Mouse (Mus musculus): ENCODE results near the gene Polm. TPM values are rescaled to one million over a fixed set of nuclear protein-coding genes. Genes with fewer than 3 reads are reported as not detected.

The Polm gene
- polyA plus RNA-seq, 1 experiment, result 0.13 TPM

DNA sequence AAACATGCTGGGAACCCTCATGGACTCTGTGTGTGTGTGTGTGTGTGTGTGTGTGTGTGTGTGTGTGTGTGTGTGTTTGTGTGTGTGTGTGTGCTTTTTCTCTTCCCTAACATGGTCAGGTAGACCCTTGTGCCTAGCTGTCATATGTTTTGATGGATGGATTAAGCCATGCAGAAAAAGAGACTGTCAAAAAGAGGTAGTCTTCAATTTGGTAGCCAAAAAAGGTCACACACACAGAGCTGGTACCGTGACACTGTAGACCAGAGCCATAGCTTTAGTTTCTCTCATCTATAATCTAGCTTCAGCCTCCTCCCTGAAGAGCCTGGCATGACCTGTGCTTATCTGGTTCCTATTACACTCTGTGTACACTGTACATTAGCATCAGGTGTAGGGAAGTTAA lies 47.4 kb downstream of the Polm start:
- Histone ChIP-seq H3K4me1 (ENCODE audit: control insufficient read depth) (peaks cover 51% of the 10 kb centered on the region), H3K4me3 (replicated peaks) (no peak overlapping the region), H3K9me3 (ENCODE audit: control insufficient read depth, low read length) (no peaks in the 10 kb centered on the region), H3K27me3 (ENCODE audit: control insufficient read depth) (no peaks in the 10 kb centered on the region), H3K36me3 (ENCODE audit: control insufficient read depth) (peaks cover 58% of the 10 kb centered on the region)
- no peak for TF ChIP-seq GATA1 (IDR thresholded peaks at IDR 0.05; ENCODE audit: low read length)
- TF ChIP-seq TAL1 (IDR thresholded peaks at IDR 0.05; ENCODE audit: low read length), result no peak

DNA sequence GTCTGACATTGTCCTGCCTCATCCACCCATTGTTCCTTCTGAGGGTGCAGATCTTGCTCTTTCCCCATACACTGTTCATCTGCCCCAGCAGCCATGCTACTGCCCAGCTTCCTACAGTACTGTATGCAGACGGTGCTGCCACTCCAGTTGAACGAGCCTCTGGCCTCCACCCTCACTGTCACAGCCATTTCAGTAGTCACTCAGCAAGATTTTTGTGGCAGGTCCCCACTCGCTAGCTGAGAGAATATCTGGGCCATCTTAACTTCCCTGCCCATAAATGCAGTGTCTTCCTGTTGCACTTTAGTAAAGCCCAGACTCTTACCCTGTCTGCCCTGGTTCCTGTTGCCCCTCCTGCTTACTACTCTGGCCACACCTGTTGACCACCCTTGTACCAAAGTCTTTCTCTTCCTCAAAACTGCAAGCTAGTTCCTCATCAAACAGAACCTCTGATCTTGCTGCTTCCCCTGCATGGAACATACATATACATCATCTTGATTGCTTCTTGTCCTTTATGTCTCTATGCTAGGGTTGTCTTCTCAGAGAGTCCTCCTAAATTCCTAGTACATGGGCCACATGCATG lies 48.0 kb downstream of the Polm start:
- Histone ChIP-seq H3K36me3 (ENCODE audit: control insufficient read depth) (peaks cover 53% of the 10 kb centered on the region), H3K4me3 (replicated peaks) (peak overlapping the region; percentile 77)
- no peak for TF ChIP-seq TAL1 (IDR thresholded peaks at IDR 0.05; ENCODE audit: low read length)
- TF ChIP-seq GATA1 (IDR thresholded peaks at IDR 0.05; ENCODE audit: low read length), result no peak

DNA sequence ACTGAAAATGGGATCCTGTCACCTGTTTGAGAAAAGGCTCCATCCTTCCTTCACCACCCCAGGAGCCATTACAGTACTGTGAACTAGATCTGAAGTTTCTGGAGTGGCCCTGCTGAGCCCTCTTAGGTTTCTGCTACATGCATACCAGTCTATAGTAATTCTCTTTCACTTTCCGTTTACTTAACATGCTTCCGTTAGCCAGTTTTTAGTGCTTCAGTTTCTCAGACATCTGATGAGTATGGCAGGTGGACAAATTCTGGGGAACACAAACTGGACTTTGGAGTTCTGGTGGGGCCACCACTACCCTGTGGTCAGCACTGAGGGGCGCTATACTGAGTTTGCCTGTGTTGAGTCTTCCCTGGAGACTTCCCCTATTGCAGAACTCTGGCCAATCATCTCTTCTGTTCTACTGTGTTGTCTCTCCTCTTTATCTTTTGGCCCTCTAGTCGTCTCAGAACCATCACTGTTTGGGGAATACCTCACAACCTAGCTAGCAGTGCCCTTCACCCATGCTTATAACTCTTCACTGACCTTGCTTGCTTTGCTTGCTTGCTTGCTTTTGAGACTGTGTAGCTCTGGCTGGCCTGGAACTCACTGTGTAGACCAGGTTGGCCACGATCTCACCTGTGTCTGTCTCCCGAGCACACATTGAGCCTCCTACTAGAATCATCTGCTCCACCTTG lies 48.6 kb downstream of the Polm start:
- H3K27me3 ChIP-seq (ENCODE audit: control insufficient read depth), result no peaks in the 10 kb centered on the region
- H3K4me3 ChIP-seq (replicated peaks), result peak overlapping the region; percentile 77
- H3K4me1 ChIP-seq (ENCODE audit: control insufficient read depth), result peaks cover 52% of the 10 kb centered on the region
- TF ChIP-seq TAL1 (IDR thresholded peaks at IDR 0.05; ENCODE audit: low read length) (no peak), GATA1 (IDR thresholded peaks at IDR 0.05; ENCODE audit: low read length) (no peak)
- peaks cover 46% of the 10 kb centered on the region for H3K36me3 ChIP-seq (ENCODE audit: control insufficient read depth)
- no peaks in the 10 kb centered on the region for H3K9me3 ChIP-seq (ENCODE audit: control insufficient read depth, low read length)

More for the DNA sequence above, 48.0 kb downstream of the Polm start:
- Histone ChIP-seq H3K4me1 (ENCODE audit: control insufficient read depth) (peaks cover 52% of the 10 kb centered on the region), H3K9me3 (ENCODE audit: control insufficient read depth, low read length) (no peaks in the 10 kb centered on the region), H3K27me3 (ENCODE audit: control insufficient read depth) (no peaks in the 10 kb centered on the region)

DNA sequence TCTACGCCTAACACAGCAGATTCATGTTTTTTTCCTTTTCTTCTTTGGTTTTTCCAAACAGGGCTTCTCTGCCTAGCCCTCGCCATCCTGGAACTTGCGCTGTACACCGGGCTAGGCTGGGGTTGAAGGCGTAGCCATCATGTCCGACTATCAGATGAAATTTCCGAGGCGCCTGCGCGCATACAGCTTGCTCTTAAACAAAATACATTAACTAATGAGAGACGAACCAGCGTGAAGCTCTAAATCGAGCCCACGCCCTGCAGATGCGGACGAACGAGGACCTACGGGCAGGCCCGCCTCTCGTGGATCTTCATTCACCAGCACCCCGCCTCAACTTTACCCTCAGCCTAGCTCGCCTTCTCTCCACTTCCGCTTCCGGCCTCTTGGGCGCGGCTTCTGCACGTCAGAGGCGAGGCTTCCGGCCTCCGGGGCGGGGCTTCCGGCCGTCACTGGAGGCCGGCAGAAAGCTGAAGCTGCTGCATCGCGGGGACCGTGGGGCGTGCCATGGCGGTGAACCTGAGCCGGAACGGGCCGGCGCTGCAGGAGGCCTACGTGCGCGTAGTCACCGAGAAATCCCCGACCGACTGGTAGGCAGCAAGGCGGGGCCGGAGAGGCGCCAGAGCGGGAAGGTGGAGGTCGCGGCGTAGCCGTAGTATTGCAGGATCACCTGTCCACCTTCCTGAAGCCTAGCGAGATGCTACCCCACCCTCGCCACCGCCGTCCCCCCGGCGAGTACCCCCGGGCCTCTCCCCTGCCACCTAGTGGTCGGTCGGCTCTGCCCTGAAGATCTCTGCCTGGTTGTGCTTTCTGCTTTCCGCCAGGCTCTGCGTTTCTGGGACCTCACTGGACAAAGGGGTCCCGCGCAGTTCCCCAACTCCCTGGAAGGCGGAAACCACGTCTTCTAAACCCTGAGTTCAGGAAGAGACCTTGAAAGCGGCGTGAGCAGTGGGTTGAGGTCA lies 49.5 kb downstream of the Polm start, which contains the start of gene Dbnl:
TSS of gene Dbnl (plus strand) at position 433 of the 959 bp plus-strand sequence.
- Histone ChIP-seq H3K4me3 (replicated peaks) (peak within 1 kb of the TSS; percentile 77), H3K36me3 (ENCODE audit: control insufficient read depth) (peaks cover 41% of the 10 kb centered on the region), H3K27me3 (ENCODE audit: control insufficient read depth) (no peaks in the 10 kb centered on the region), H3K9me3 (ENCODE audit: control insufficient read depth, low read length) (no peaks in the 10 kb centered on the region), H3K4me1 (ENCODE audit: control insufficient read depth) (peaks cover 58% of the 10 kb centered on the region)
- no peak for TF ChIP-seq GATA1 (IDR thresholded peaks at IDR 0.05; ENCODE audit: low read length)
- no peak for TF ChIP-seq TAL1 (IDR thresholded peaks at IDR 0.05; ENCODE audit: low read length)

DNA sequence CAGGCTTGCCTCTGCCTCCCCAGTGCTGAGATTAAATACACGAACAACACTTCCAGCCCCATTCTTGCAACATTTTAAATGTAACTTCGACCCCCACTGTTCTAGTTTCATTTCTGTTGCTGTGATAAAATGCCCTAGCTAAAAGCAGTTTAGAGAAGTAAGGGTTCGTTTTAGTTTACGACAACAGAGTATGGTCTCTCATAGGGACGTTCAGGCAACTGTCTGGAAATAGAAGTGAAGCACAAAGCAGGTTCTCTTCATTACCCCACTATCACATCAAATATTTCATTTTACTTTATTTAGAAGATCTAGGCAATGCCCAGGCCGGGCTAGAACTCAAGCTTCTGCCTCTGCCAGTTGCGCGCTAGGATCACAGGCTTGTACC lies 50.2 kb downstream of the Polm start:
- H3K27me3 ChIP-seq (ENCODE audit: control insufficient read depth), result no peaks in the 10 kb centered on the region
- H3K9me3 ChIP-seq (ENCODE audit: control insufficient read depth, low read length), result no peaks in the 10 kb centered on the region
- peaks cover 36% of the 10 kb centered on the region for H3K36me3 ChIP-seq (ENCODE audit: control insufficient read depth)
- H3K4me3 ChIP-seq (replicated peaks), result peak overlapping the region; percentile 77
- H3K4me1 ChIP-seq (ENCODE audit: control insufficient read depth), result peaks cover 64% of the 10 kb centered on the region
- TF ChIP-seq GATA1 (IDR thresholded peaks at IDR 0.05; ENCODE audit: low read length) (no peak), TAL1 (IDR thresholded peaks at IDR 0.05; ENCODE audit: low read length) (no peak)

DNA sequence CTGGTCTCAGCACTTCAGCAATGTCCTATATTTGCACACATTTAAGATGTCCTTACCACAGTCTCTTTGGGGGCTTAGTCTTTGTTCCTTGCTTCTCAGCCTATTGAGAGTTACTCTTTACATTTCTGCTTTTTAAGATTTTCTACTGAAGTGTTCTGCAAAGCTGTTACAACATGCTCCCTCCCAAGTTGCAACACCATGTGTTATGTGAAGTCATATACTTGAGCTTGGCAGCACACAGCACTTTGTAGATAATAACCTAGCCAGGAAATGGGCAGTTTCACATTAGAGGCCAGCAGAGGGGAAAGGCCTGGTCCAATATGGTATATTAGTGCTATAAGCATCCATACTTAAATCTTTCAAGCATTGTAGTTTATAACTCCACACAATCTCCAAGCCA lies 52.1 kb downstream of the Polm start:
- Histone ChIP-seq H3K36me3 (ENCODE audit: control insufficient read depth) (peaks cover 28% of the 10 kb centered on the region), H3K27me3 (ENCODE audit: control insufficient read depth) (no peaks in the 10 kb centered on the region), H3K4me3 (replicated peaks) (no peak overlapping the region), H3K4me1 (ENCODE audit: control insufficient read depth) (peaks cover 80% of the 10 kb centered on the region), H3K9me3 (ENCODE audit: control insufficient read depth, low read length) (no peaks in the 10 kb centered on the region)
- TF ChIP-seq GATA1 (IDR thresholded peaks at IDR 0.05; ENCODE audit: low read length) (no peak), TAL1 (IDR thresholded peaks at IDR 0.05; ENCODE audit: low read length) (no peak)

DNA sequence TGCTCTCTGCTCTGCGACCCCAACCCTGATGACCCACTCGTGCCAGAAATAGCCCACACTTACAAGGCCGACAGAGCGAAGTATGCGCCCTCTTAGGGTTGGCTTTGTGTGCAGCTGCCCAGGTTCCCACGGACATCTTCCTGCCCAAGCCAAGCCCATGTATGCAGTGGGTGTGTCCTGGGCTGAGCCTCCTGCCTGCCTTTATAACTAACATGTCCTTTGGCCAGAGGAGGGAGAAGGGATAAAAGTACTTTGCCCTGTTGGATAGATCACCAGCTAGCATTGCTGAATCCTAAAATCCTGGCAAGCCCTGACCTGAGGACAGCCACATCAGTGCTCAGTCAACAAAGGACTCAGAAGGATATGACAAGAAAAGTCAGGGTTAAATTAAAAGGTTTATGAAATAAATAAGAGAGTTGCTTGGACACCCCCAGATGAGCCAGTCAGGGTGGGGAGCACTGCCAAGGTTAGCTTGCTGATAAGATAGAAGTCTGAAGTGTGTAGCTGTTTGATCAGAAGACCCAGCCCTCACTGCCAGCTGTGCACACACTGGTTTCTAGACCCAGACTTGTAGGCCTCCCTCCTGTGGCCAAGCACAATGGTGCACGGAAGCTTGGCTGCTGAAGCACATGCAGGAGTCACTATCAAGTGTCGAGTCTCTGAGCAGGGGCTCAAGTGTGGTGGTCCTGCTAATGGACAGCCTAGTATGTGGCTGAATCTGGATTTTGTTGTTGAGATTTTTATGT lies 55.4 kb downstream of the Polm start:
- Histone ChIP-seq H3K4me3 (replicated peaks) (peak overlapping the region; percentile 9), H3K9me3 (ENCODE audit: control insufficient read depth, low read length) (no peaks in the 10 kb centered on the region), H3K27me3 (ENCODE audit: control insufficient read depth) (no peaks in the 10 kb centered on the region), H3K4me1 (ENCODE audit: control insufficient read depth) (peaks cover 56% of the 10 kb centered on the region), H3K36me3 (ENCODE audit: control insufficient read depth) (peaks cover 20% of the 10 kb centered on the region)
- TF ChIP-seq GATA1 (IDR thresholded peaks at IDR 0.05; ENCODE audit: low read length), result no peak
- no peak for TF ChIP-seq TAL1 (IDR thresholded peaks at IDR 0.05; ENCODE audit: low read length)

DNA sequence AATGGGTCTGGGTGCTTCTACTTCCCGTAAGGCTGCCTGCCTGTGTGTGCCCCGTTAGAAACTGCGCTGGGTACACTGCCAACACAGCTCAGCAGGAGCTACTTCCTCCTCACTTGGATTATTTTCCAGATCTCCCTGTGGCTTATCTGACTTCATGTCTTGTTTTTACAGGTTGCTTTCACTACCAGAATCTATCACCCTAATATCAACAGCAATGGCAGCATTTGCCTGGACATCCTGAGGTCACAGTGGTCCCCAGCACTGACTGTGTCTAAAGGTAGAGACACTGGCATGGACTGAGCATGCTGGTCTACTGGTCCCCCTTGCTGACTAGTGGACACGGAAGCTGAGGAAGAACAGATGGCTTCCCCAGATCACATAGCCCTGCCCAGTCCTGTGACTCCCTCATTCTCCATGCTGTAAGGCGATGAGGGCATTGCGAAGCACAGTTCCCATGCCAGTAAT lies 57.7 kb downstream of the Polm start:
- Histone ChIP-seq H3K4me3 (replicated peaks) (no peak overlapping the region), H3K36me3 (ENCODE audit: control insufficient read depth) (peaks cover 15% of the 10 kb centered on the region), H3K4me1 (ENCODE audit: control insufficient read depth) (peaks cover 38% of the 10 kb centered on the region), H3K27me3 (ENCODE audit: control insufficient read depth) (no peaks in the 10 kb centered on the region), H3K9me3 (ENCODE audit: control insufficient read depth, low read length) (no peaks in the 10 kb centered on the region)
- TF ChIP-seq TAL1 (IDR thresholded peaks at IDR 0.05; ENCODE audit: low read length), result no peak
- TF ChIP-seq GATA1 (IDR thresholded peaks at IDR 0.05; ENCODE audit: low read length), result no peak

Data from erythroblast, embryonic 14.5 days (primary cell).